Mouse (Mus musculus) forebrain, postnatal 0 days (tissue): Measurements from ENCODE around the gene Ctdnep1. TPM values are rescaled to one million over a fixed set of nuclear protein-coding genes. Genes with fewer than 3 reads are reported as not detected.

Source experiments
- ATAC-seq: fragments of 200-750 bp; cut with Nextera tagmentation; 2 replicates; pipeline ENCODE4 v1.8.0; 2017; ENCODE audit warnings: mild to moderate bottlenecking, moderate library complexity
- DNase-seq: peaks from one replicate; pipeline ENCODE4 v3.0.0-alpha.2; 2015
- H3K27ac ChIP-seq: fragments of 300-500 bp; sonication (generic); 2 replicates; pipeline ENCODE4 v1.5.1; 2014; ENCODE audit warnings: low read depth, mild to moderate bottlenecking, antibody characterized with exemption, low read length, moderate library complexity, mixed read lengths
- H3K27me3 ChIP-seq: fragments of 300-500 bp; sonication (generic); 2 replicates; pipeline ENCODE4 v1.6.1; 2014; ENCODE audit warnings: mild to moderate bottlenecking, low read length, mixed read lengths; ENCODE audit not compliant: insufficient read depth
- H3K36me3 ChIP-seq: fragments of 300-500 bp; sonication (generic); 2 replicates; pipeline ENCODE4 v1.6.1; 2014; ENCODE audit warnings: mild to moderate bottlenecking, moderate library complexity; ENCODE audit not compliant: insufficient read depth
- H3K4me1 ChIP-seq: fragments of 300-500 bp; sonication (generic); 2 replicates; pipeline ENCODE4 v1.6.1; 2014; ENCODE audit warnings: antibody characterized with exemption; ENCODE audit not compliant: insufficient read depth
- H3K4me2 ChIP-seq: fragments of 300-500 bp; sonication (generic); 2 replicates; pipeline ENCODE4 v1.6.1; 2014; ENCODE audit warnings: low read depth, mild to moderate bottlenecking, moderate library complexity
- H3K4me3 ChIP-seq: fragments of 300-500 bp; sonication (generic); 2 replicates; pipeline ENCODE4 v1.5.1; 2014; ENCODE audit warnings: low read depth, low read length, mixed read lengths
- H3K9ac ChIP-seq: fragments of 300-500 bp; sonication (generic); 2 replicates; pipeline ENCODE4 v1.6.1; 2014; ENCODE audit warnings: mild to moderate bottlenecking
- H3K9me3 ChIP-seq: fragments of 300-500 bp; sonication (generic); 2 replicates; pipeline ENCODE4 v1.6.1; 2016; ENCODE audit warnings: low read length
- CTCF ChIP-seq: sonication (generic); IDR thresholded peaks from 2 replicates; pipeline ENCODE4 v1.5.1; 2016; ENCODE audit warnings: antibody characterized with exemption, control low read depth, low read depth
- WGBS: fragments of 180-500 bp; shearing (Covaris S2); extraction: QIAGEN DNeasy Blood & Tissue Kit; methylation state at CpG from one replicate; pipeline ENCODE4 v1.1.7; 2014; 5-methylcytosine and 5-hydroxymethylcytosine counted together
- polyA plus RNA-seq: library from polyadenylated mRNA; unstranded; fragments of >200 nt; fragmentation: Nextera tagmentation; extraction: Ambion mirVana; gene quantifications from 2 replicates; pipeline ENCODE4 v1.2.1, GENCODE M21; 2015
- total RNA-seq: library from RNA; depleted of rRNA; stranded (reverse); fragments of >200 nt; gene quantifications from 2 replicates; pipeline ENCODE4 v1.2.3, GENCODE M21; 2014

Ctdnep1 gene
- total and polyA plus RNA-seq, 2 experiments from 2014 or later, result 23.2 to 41.4 TPM

- Histone ChIP-seq H3K27me3 (no peaks in the 10 kb centered on the region), H3K4me1 (peaks cover 8% of the 10 kb centered on the region), H3K4me3 (peak overlapping the region; percentile 55), H3K27ac (no peak overlapping the region), H3K9ac (peak overlapping the region; percentile 55), H3K4me2 (peak overlapping the region; percentile 98), H3K9me3 (no peaks in the 10 kb centered on the region), H3K36me3 (no peaks in the 10 kb centered on the region)
- DNase-seq (no peak), ATAC-seq (no peak)
- TF ChIP-seq CTCF, result no peak
- 2% methylated on average over 30 of the region's 30 CpGs for WGBS
Observed at GRCm38 (mm10) chr11:69936156-69936555, 44.8 kb upstream of the Ctdnep1 start.

DNA sequence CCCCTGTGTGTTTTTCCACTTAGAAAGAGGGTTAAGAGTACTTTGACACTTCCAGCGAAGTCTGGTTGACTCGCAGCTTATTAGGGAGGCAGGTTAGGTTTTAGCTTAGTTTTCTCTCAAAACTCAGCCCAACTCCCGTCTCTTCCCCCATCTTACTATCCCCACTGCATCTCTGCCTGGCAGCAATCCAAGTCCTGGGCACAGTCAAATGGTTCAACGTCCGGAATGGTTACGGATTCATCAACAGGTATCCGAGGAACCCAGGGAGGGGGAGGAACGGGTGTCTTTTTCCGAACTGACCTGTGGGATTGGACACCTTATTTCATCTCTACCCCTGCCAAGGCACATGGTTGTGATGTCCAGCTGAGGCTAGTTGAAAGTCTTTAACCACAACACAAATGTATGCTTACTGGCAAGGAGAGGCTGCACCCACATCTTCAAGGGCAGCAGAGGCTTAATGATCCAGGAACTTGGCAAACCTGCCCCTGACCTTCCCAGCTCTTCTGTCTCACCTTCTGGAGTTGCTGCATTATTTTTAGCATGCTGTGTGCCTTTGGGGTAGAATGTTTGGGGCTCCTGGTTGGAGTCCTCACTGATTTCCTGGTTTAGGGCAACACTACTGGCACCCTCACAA, 44.1 kb upstream of the Ctdnep1 start:
- WGBS, result 36% methylated on average over 9 of the region's 9 CpGs
- TF ChIP-seq CTCF, result no peak
- H3K36me3 ChIP-seq, result no peaks in the 10 kb centered on the region
- H3K4me1 ChIP-seq, result peaks cover 8% of the 10 kb centered on the region
- no peak for ATAC-seq
- no peaks in the 10 kb centered on the region for H3K27me3 ChIP-seq
- H3K4me2 ChIP-seq, result peak overlapping the region; percentile 98
- H3K27ac ChIP-seq, result no peak overlapping the region
- H3K9me3 ChIP-seq, result no peaks in the 10 kb centered on the region
- no peak for DNase-seq
- peak overlapping the region; percentile 55 for H3K4me3 ChIP-seq
- no peak overlapping the region for H3K9ac ChIP-seq

- 40% methylated on average over 4 of the region's 4 CpGs for WGBS
- Histone ChIP-seq H3K27ac (no peak overlapping the region), H3K4me3 (no peak overlapping the region), H3K4me1 (peaks cover 8% of the 10 kb centered on the region), H3K9ac (no peak overlapping the region), H3K4me2 (no peak overlapping the region), H3K9me3 (no peaks in the 10 kb centered on the region), H3K36me3 (no peaks in the 10 kb centered on the region), H3K27me3 (no peaks in the 10 kb centered on the region)
- ATAC-seq, result no peak
- TF ChIP-seq CTCF, result no peak
- DNase-seq, result no peak
Observed at GRCm38 (mm10) chr11:69937385-69937784, 43.6 kb upstream of the Ctdnep1 start.

DNA sequence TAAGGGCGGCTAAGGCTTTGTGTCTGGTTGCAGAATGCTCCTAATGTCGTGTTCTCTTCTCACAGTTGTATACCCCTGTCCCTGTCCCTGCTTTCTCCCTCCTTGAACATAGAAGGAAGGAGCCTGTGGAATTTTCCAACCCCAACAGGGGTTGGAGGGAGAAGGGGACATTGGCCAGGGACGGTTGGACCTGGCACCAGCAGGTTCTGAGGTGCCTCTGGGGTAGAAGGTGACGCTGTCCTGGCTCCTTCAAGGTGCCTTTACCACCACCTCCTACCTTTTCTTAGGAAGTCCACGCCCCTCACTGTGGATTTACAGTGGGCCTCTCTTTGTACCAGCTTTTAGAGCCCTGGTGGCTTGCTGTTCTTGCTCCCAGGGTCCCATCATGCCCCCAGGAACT, 43.1 kb upstream of the Ctdnep1 start:
- Histone ChIP-seq H3K4me2 (no peak overlapping the region), H3K36me3 (no peaks in the 10 kb centered on the region), H3K27ac (no peak overlapping the region), H3K4me1 (peaks cover 8% of the 10 kb centered on the region), H3K9ac (no peak overlapping the region), H3K27me3 (no peaks in the 10 kb centered on the region), H3K4me3 (no peak overlapping the region), H3K9me3 (no peaks in the 10 kb centered on the region)
- 82% methylated on average over 5 of the region's 5 CpGs for WGBS
- no peak for TF ChIP-seq CTCF
- DNase-seq (no peak), ATAC-seq (no peak)

DNA sequence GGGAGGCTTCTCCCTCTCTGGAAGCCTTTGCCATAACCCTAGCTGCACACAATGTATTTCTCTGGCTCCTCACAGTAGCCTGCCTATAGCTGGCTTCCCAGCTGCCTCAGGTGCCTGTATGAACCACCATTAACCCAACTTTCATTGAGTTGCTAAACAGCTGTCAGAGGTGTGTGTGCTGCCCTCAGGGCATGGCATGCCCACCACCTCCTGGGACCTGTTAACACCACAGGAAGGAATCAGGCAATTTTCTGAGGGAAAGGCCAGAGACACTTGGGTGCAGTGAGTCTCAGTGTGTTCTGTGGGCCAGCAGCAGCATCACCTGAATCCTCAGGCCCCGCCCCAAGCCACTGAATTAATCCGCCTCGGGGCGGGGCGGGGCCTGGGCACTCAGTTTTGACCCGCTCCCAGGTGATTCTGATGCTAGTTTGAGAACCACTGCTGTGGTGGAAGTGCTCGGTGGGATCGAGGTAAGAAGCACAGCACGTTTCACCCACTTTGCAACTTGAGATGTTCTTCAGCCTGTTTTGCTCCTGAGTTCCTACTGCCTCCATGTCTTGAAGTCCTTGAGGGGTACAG, 42.5 kb upstream of the Ctdnep1 start:
- H3K4me2 ChIP-seq, result no peak overlapping the region
- no peak overlapping the region for H3K9ac ChIP-seq
- no peaks in the 10 kb centered on the region for H3K9me3 ChIP-seq
- ATAC-seq, result no peak
- 28% methylated on average over 9 of the region's 9 CpGs for WGBS
- H3K27ac ChIP-seq, result no peak overlapping the region
- no peaks in the 10 kb centered on the region for H3K36me3 ChIP-seq
- DNase-seq, result no peak
- no peaks in the 10 kb centered on the region for H3K27me3 ChIP-seq
- no peak overlapping the region for H3K4me3 ChIP-seq
- H3K4me1 ChIP-seq, result peaks cover 8% of the 10 kb centered on the region
- TF ChIP-seq CTCF, result no peak

GRCm38 (mm10) chr11:69939181-69939580, 41.8 kb upstream of the Ctdnep1 start:
- Histone ChIP-seq H3K9me3 (no peaks in the 10 kb centered on the region), H3K27ac (no peak overlapping the region), H3K4me1 (peaks cover 8% of the 10 kb centered on the region), H3K4me3 (no peak overlapping the region), H3K4me2 (no peak overlapping the region), H3K36me3 (no peaks in the 10 kb centered on the region), H3K27me3 (no peaks in the 10 kb centered on the region), H3K9ac (no peak overlapping the region)
- ATAC-seq (no peak), DNase-seq (no peak)
- 75% methylated on average over 5 of the region's 5 CpGs for WGBS
- TF ChIP-seq CTCF, result no peak

DNA sequence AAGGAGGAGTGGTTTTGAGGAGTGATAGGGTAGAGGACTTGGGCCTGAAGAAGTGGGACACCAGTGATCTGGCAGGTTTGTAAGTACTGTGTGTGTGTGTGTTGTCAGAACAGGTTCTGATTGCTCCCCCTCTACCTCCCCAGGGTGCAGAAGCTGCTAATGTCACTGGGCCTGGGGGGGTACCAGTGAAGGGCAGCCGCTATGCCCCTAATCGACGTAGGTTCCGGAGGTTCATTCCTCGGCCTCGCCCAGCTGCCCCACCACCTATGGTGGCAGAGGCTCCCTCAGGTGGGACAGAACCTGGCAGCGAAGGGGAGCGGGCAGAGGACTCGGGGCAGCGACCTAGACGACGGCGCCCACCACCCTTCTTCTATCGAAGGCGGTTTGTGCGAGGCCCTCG, 41.2 kb upstream of the Ctdnep1 start:
- H3K4me2 ChIP-seq, result no peak overlapping the region
- H3K4me1 ChIP-seq, result peaks cover 8% of the 10 kb centered on the region
- H3K36me3 ChIP-seq, result no peaks in the 10 kb centered on the region
- ATAC-seq (no peak), DNase-seq (no peak)
- H3K27me3 ChIP-seq, result no peaks in the 10 kb centered on the region; the same call in 1 of the 2 replicates
- H3K9me3 ChIP-seq, result no peaks in the 10 kb centered on the region
- no peak overlapping the region for H3K9ac ChIP-seq
- no peak overlapping the region for H3K4me3 ChIP-seq
- no peak for TF ChIP-seq CTCF
- 91% methylated on average over 17 of the region's 17 CpGs for WGBS
- H3K27ac ChIP-seq, result no peak overlapping the region
